Mouse (Mus musculus): Measurements from ENCODE around the gene Ano9. TPM values are rescaled to one million over a fixed set of nuclear protein-coding genes. Genes with fewer than 3 reads are reported as not detected.

The Ano9 gene
- total and polyA plus RNA-seq, 3 experiments: 0.03 to 0.08 TPM; not detected in 1

- no peaks in the 10 kb centered on the region for H3K4me1 ChIP-seq (ENCODE audit: control insufficient read depth in 1 of 2, insufficient read depth in 2 of 2, low read length in 2 of 2)
- peaks cover 10 to 19% of the 10 kb centered on the region in 2 experiments for H3K27me3 ChIP-seq (ENCODE audit: control insufficient read depth in 1 of 2, insufficient read depth in 2 of 2, low read length in 2 of 2)
These were observed 55.1 kb downstream of the Ano9 start for GRCm38 (mm10) chr7:141062525-141062924.

GRCm38 (mm10) chr7:141061269-141061692 is 56.3 kb downstream of the Ano9 start:
- Histone ChIP-seq H3K27ac (ENCODE audit: control insufficient read depth, low read depth, low read length) (no peak overlapping the region), H3K36me3 (ENCODE audit: control insufficient read depth in 1 of 2, insufficient read depth in 2 of 2, low read length in 2 of 2) (no peaks in the 10 kb centered on the region), H3K27me3 (ENCODE audit: control insufficient read depth in 1 of 2, insufficient read depth in 2 of 2, low read length in 2 of 2) (peaks cover 10 to 19% of the 10 kb centered on the region in 2 experiments), H3K79me2 (ENCODE audit: control insufficient read depth, insufficient read depth, low read length, poor library complexity) (no peaks in the 10 kb centered on the region), H3K9me3 (replicated peaks; ENCODE audit: insufficient read depth, low read length) (no peaks in the 10 kb centered on the region), H3K9ac (ENCODE audit: control insufficient read depth, low read depth, low read length, poor library complexity, severe bottlenecking) (0 out of 2 replicates have a peak overlapping the region, but pooled peaks have one; percentile 4), H3K4me1 (ENCODE audit: control insufficient read depth in 1 of 2, insufficient read depth in 2 of 2, low read length in 2 of 2) (no peaks in the 10 kb centered on the region), H3K4me3 (ENCODE audit: control insufficient read depth in 1 of 2, insufficient read depth in 1 of 2, low read depth in 2 of 2, low read length in 2 of 2) (peak overlapping the region in 1 of 2 experiments; percentile 27; a peak in 2 of 4 replicates)
- TF ChIP-seq ZKSCAN1 (IDR thresholded peaks at IDR 0.05; ENCODE audit: low read depth, low read length): no peak
- TF ChIP-seq ZMIZ1 (IDR thresholded peaks at IDR 0.05; ENCODE audit: low read depth, low read length): no peak
- TF ChIP-seq RAD21 (IDR thresholded peaks at IDR 0.05; ENCODE audit: low read depth, low read length): no peak
- TF ChIP-seq GABPA (IDR thresholded peaks at IDR 0.05; ENCODE audit: low read depth, low read length): no peak
- TF ChIP-seq KAT2A (conservative IDR thresholded peaks at IDR 0.05; ENCODE audit: low read depth, low read length): no peak
- no peak for TF ChIP-seq POLR2AphosphoS2 (IDR thresholded peaks at IDR 0.05; ENCODE audit: low read length)
- TF ChIP-seq MAFK (IDR thresholded peaks at IDR 0.05; ENCODE audit: borderline replicate concordance, low read depth, low read length): no peak
- TF ChIP-seq MYB (IDR thresholded peaks at IDR 0.05; ENCODE audit: low read depth, low read length): no peak
- no peak for TF ChIP-seq BHLHE40 (IDR thresholded peaks at IDR 0.05; ENCODE audit: borderline replicate concordance, low read depth, low read length)
- TF ChIP-seq TBP (IDR thresholded peaks at IDR 0.05; ENCODE audit: low read depth, low read length): no peak
- TF ChIP-seq ZC3H11A (IDR thresholded peaks at IDR 0.05; ENCODE audit: low read depth, low read length): no peak
- TF ChIP-seq SMC3 (IDR thresholded peaks at IDR 0.05; ENCODE audit: low read depth, low read length): no peak
- TF ChIP-seq MYC (IDR thresholded peaks at IDR 0.05; ENCODE audit: low read depth, low read length): no peak
- no peak for TF ChIP-seq USF1 (IDR thresholded peaks at IDR 0.05; ENCODE audit: low read depth, low read length)
- TF ChIP-seq MXI1 (IDR thresholded peaks at IDR 0.05; ENCODE audit: low read depth, low read length): no peak
- no peak for TF ChIP-seq POLR2AphosphoS5 (IDR thresholded peaks at IDR 0.05; ENCODE audit: borderline replicate concordance, low read depth, low read length)
- no peak for TF ChIP-seq POLR2A (IDR thresholded peaks at IDR 0.05; ENCODE audit: control insufficient read depth in 1 of 2, insufficient read depth in 1 of 2, low read depth in 1 of 2, low read length in 2 of 2, poor library complexity in 1 of 2)
- TF ChIP-seq SIN3A (IDR thresholded peaks at IDR 0.05; ENCODE audit: low read length): no peak
- TF ChIP-seq HCFC1 (IDR thresholded peaks at IDR 0.05; ENCODE audit: low read depth, low read length): no peak
- no peak for TF ChIP-seq ZNF384 (IDR thresholded peaks at IDR 0.05; ENCODE audit: low read depth, low read length)
- DNase-seq (ENCODE audit: low read depth, low spot score): no peak

More at GRCm38 (mm10) chr7:141062525-141062924, 55.1 kb downstream of the Ano9 start:
- no peak for DNase-seq (ENCODE audit: low read depth, low spot score)
- no peak overlapping the region for H3K9ac ChIP-seq (ENCODE audit: control insufficient read depth, low read depth, low read length, poor library complexity, severe bottlenecking)
- H3K79me2 ChIP-seq (ENCODE audit: control insufficient read depth, insufficient read depth, low read length, poor library complexity): no peaks in the 10 kb centered on the region
- no peak overlapping the region for H3K4me3 ChIP-seq (ENCODE audit: control insufficient read depth in 1 of 2, insufficient read depth in 1 of 2, low read depth in 2 of 2, low read length in 2 of 2)
- H3K27ac ChIP-seq (ENCODE audit: control insufficient read depth, low read depth, low read length): no peak overlapping the region
- no peaks in the 10 kb centered on the region for H3K9me3 ChIP-seq (replicated peaks; ENCODE audit: insufficient read depth, low read length)
- TF ChIP-seq ETS1 (IDR thresholded peaks at IDR 0.05; ENCODE audit: low read depth, low read length) (no peak), ELF1 (IDR thresholded peaks at IDR 0.05; ENCODE audit: low read depth, low read length) (no peak), GATA1 (IDR thresholded peaks at IDR 0.05; ENCODE audit: low read depth, low read length) (no peak), SMC3 (IDR thresholded peaks at IDR 0.05; ENCODE audit: low read depth, low read length) (no peak), NELFE (IDR thresholded peaks at IDR 0.05; ENCODE audit: low read depth, low read length) (no peak), TCF12 (IDR thresholded peaks at IDR 0.05; ENCODE audit: low read depth, low read length) (no peak), TAL1 (IDR thresholded peaks at IDR 0.05; ENCODE audit: low read length) (no peak)
- H3K36me3 ChIP-seq (ENCODE audit: control insufficient read depth in 1 of 2, insufficient read depth in 2 of 2, low read length in 2 of 2): no peaks in the 10 kb centered on the region

Data from MEL (cell line).